Mouse (Mus musculus): Measurements from ENCODE around the gene Carmil1.

DNA sequence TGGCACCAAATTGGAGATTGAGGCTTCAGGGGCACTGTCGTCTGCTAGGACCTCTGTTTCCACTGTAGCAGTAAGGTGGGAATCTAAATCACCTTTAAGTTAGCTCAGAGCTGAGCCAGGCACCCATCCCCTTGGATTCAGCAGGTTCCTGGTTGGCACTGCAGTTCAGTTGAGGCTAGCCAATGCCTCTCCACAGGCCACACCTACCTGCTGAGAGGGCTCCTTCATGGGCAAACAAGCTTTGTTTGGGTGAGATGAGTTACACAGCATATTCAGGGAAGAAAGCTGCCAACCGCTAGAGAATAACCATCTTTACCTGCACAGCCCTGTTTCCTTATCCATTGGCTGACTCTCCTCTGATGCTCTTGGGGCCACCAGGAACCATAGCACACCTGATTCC is 149.9 kb downstream of the Carmil1 start:
- no peak for TF ChIP-seq GATA1 (IDR thresholded peaks at IDR 0.05; ENCODE audit: low read length)
- no peak for TF ChIP-seq TAL1 (IDR thresholded peaks at IDR 0.05; ENCODE audit: low read length)

Data from erythroblast, embryonic 14.5 days (primary cell).